Mouse (Mus musculus): Measurements from ENCODE around the gene Carmil1. TPM values are rescaled to one million over a fixed set of nuclear protein-coding genes. Genes with fewer than 3 reads are reported as not detected.

Carmil1 gene
- polyA plus RNA-seq, 1 experiment from 2014 or later, result 12.4 TPM

DNA sequence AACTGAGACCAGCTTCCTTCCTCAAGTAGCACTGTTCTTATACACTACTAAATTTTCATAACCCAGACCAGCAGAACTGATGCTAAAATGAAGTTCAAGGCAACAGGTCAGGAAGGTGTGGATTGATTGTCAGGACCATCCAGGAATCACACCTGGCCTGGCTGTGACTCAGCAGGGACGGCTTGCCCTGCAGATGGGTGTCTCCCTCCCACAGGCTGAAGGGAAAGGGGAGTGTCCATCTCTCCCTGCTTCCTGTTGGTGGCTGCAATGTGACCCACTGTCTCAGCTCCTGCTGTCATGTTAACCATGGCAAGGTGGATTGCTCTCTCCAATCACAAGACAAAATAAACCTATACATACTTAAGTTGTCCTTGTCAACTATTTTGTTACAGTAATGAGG is 215.1 kb downstream of the Carmil1 start:
- ATAC-seq (ENCODE audit: insufficient number of reproducible peaks, low FRiP score), result no peak
- no peaks in the 10 kb centered on the region for H3K9me3 ChIP-seq (replicated peaks)

DNA sequence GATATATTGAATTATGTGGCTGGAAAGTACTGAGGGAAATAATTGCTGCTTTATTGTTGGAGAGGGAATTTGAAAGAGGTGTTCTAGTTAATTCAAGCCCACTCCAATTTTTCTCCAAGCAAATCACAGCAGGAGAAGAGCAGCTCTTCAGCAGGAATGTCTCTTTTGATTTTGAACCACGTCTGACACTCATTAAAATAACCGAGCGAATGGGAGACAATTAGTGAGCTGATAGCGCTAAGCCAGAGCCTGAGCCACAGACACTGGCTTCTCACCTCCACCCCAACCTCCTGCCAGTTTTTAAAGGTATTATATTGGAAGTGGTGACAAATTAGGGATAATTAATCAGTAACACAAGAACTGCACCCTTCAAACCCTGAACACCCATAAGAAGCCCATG is 217.8 kb downstream of the Carmil1 start:
- no peaks in the 10 kb centered on the region for H3K27me3 ChIP-seq (replicated peaks)
- no peak overlapping the region for H3K4me2 ChIP-seq
- 0 out of 2 replicates have a peak, but pooled peaks cover 3% of the 10 kb centered on the region for H3K36me3 ChIP-seq
- H3K4me3 ChIP-seq, result no peak overlapping the region
- H3K27ac ChIP-seq (ENCODE audit: poor library complexity, severe bottlenecking), result no peak overlapping the region
- H3K4me1 ChIP-seq (replicated peaks), result no peaks in the 10 kb centered on the region
- 56% methylated on average over 4 of the region's 4 CpGs for WGBS
- H3K9ac ChIP-seq, result no peak overlapping the region
- H3K9me3 ChIP-seq (replicated peaks), result no peaks in the 10 kb centered on the region
- ATAC-seq (ENCODE audit: insufficient number of reproducible peaks, low FRiP score), result no peak

More for the DNA sequence above, 215.1 kb downstream of the Carmil1 start:
- no peak overlapping the region for H3K4me2 ChIP-seq
- H3K27me3 ChIP-seq (replicated peaks), result no peaks in the 10 kb centered on the region
- H3K36me3 ChIP-seq, result 0 out of 2 replicates have a peak, but pooled peaks cover 3% of the 10 kb centered on the region
- H3K4me3 ChIP-seq, result no peak overlapping the region
- H3K4me1 ChIP-seq (replicated peaks), result no peaks in the 10 kb centered on the region
- H3K9ac ChIP-seq, result no peak overlapping the region
- WGBS, result 57% methylated on average over 1 of the region's 1 CpGs
- no peak overlapping the region for H3K27ac ChIP-seq (ENCODE audit: poor library complexity, severe bottlenecking)

DNA sequence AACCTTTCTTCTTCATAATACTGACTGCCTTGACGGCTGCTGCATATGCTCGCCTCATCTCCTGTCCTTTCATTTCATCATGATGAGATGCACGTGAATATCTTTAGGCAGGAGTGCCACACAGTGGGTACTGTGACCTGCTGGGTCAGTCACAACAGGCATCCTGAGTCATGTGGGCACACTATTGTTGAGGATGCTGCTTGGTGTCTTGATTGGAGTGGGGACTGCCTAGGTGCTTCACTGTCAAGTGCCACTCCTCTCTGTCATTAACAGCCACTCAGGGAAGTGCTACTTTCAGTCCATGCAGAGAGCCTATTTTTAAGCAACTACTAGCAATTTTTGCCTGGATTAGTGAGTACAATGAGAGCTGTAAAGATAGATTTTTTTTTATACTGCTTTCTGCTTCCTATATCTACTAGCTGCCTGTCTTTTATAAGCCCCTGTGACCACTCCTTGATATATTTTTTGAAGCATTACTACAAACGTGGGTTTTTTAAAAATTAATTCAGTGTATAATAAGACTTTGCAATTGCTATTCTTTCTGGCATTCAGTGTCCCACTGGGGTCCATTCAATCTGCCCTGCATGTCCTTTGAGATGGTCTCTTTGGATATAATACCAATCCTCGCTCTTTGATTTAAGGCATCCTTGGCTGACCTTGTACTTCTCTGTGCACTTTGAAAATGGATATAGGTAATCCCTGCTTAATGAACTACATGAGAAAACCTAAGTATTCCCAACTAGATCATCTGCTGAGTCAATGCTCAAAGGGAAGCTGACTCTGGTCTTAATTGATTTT is 225.3 kb downstream of the Carmil1 start:
- Histone ChIP-seq H3K4me1 (replicated peaks) (no peaks in the 10 kb centered on the region), H3K27ac (ENCODE audit: poor library complexity, severe bottlenecking) (no peak overlapping the region), H3K27me3 (replicated peaks) (no peaks in the 10 kb centered on the region), H3K36me3 (no peaks in the 10 kb centered on the region), H3K9ac (no peak overlapping the region), H3K4me2 (no peak overlapping the region), H3K4me3 (no peak overlapping the region), H3K9me3 (replicated peaks) (no peaks in the 10 kb centered on the region)
- ATAC-seq (ENCODE audit: insufficient number of reproducible peaks, low FRiP score), result no peak
- 70% methylated on average over 5 of the region's 5 CpGs for WGBS

DNA sequence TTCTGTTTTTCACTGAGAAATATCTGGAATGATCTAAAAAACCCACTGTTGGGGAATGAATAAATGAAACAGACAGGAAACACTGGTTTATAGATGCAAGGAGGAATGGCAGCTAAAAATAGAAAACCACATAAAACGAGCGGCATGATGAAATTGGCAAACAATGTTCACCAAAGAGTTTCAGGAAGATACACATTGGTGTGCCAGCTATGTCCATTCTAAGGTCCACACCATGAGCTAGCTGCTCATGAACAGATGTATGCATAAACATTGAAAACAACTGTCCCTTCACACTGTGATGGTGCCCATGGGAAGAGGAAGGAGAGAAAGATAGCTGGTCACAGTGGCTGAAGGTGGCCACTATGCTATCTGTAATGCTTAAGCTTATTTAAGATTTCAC is 229.1 kb downstream of the Carmil1 start:
- H3K4me3 ChIP-seq, result no peak overlapping the region
- no peak overlapping the region for H3K4me2 ChIP-seq
- no peak overlapping the region for H3K27ac ChIP-seq (ENCODE audit: poor library complexity, severe bottlenecking)
- no peak overlapping the region for H3K9ac ChIP-seq
- H3K27me3 ChIP-seq (replicated peaks), result no peaks in the 10 kb centered on the region
- no peaks in the 10 kb centered on the region for H3K9me3 ChIP-seq (replicated peaks)
- no peaks in the 10 kb centered on the region for H3K4me1 ChIP-seq (replicated peaks)
- no peak for ATAC-seq (ENCODE audit: insufficient number of reproducible peaks, low FRiP score)
- H3K36me3 ChIP-seq, result no peaks in the 10 kb centered on the region
- 63% methylated on average over 2 of the region's 2 CpGs for WGBS

DNA sequence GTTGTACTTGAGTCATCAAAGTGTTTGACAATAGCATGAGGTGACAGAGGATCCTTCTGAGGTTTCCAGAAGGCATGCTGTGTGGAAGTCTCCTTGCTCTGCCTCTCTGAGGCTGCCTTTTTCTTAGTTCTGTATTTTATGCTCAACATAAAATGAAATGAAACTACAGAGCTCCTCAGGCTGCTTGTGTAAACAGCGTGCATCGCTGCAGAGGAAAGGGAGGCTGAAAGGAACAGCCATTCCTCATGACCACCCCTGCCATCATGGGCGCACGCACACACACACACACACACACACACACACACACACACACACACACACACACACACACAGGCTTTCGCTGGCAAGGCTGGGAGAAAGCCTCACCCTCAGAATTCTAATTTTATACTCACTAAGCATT is 230.3 kb downstream of the Carmil1 start:
- Histone ChIP-seq H3K27me3 (replicated peaks) (no peaks in the 10 kb centered on the region), H3K9ac (no peak overlapping the region), H3K27ac (ENCODE audit: poor library complexity, severe bottlenecking) (no peak overlapping the region), H3K36me3 (no peaks in the 10 kb centered on the region), H3K9me3 (replicated peaks) (no peaks in the 10 kb centered on the region), H3K4me1 (replicated peaks) (no peaks in the 10 kb centered on the region), H3K4me3 (no peak overlapping the region), H3K4me2 (no peak overlapping the region)
- whole genome bisulfite sequencing, result 89% methylated on average over 5 of the region's 5 CpGs
- ATAC-seq (ENCODE audit: insufficient number of reproducible peaks, low FRiP score), result no peak

DNA sequence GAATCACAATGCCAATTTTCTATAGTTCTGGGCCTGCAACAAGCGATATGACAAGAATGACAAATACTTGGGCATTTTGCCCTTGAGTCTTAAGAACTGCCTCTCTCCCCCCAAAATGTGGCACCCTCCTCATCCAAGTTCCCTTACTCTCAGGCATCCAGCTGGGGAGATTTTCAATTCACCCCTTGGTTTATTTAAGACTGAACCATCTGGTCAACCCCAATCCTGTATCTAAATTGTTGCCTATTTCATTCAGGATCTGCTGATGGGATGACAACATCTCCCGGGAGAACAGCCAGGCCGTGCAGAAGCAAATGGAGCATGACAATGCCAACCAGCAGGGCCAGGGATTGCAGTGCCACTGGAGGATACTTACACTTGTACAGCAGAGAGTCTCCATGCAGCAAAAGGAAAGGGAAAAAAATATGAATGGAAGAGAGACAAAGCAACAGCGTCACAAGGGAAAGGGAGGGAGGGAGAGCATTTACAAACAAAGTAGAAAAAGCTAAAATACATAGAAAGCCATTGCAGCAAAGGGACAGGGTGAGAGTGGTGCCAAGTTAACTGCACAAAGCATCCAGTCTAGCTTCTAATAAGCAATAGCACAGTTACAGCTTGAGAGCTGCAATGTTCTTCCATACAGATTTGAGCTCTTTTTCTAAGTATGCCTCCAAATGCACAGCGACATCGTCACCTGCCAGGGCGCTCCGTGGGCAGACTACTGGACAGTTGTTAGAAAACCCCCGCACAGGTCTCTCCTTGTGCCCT is 231.1 kb downstream of the Carmil1 start:
- no peaks in the 10 kb centered on the region for H3K27me3 ChIP-seq (replicated peaks)

DNA sequence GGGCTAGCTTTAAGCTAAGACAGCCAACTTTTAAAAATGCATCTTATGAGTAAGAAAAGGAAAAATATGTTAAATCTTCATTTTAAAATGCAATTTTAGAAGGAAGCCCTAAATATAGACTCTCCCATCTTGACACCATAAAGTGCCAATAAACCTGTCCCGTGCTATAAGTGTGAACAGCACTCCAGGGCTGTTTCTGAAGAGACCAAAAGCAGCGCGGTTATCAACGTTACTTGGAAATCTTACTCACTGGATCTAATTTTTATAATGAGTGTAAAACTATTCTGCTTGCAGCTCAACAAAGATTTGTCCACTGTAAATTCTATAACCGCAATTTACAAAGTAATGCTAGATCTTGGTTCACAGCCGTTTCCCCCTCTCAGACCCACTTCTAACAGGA is 232.0 kb downstream of the Carmil1 start:
- H3K4me3 ChIP-seq, result no peak overlapping the region
- no peak for ATAC-seq (ENCODE audit: insufficient number of reproducible peaks, low FRiP score)

More for the DNA sequence above, 231.1 kb downstream of the Carmil1 start:
- Histone ChIP-seq H3K4me2 (no peak overlapping the region), H3K9ac (no peak overlapping the region), H3K4me1 (replicated peaks) (no peaks in the 10 kb centered on the region), H3K4me3 (no peak overlapping the region), H3K9me3 (replicated peaks) (no peaks in the 10 kb centered on the region), H3K36me3 (no peaks in the 10 kb centered on the region), H3K27ac (ENCODE audit: poor library complexity, severe bottlenecking) (no peak overlapping the region)
- ATAC-seq (ENCODE audit: insufficient number of reproducible peaks, low FRiP score), result no peak
- 80% methylated on average over 9 of the region's 9 CpGs for WGBS

DNA sequence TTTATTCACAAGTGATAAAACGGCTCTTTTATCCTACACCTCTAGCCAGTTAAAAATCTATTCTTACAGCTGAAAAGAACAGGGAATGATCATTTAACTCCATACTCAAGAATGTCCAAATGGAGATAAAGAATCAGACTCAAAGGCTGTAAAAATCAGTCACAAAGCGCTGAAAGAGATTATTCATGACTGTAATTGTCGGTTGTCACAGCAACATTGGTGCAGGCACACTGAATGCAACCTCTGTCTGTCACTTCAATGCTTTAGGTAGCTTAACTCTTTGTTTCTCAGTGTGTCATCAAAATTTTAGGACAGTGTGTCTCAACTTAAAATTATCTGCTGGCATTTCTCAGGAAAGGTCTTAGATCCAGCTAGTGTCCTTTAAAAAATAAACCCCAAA is 235.3 kb downstream of the Carmil1 start:
- no peak overlapping the region for H3K9ac ChIP-seq
- H3K4me3 ChIP-seq, result no peak overlapping the region
- H3K27me3 ChIP-seq (replicated peaks), result no peaks in the 10 kb centered on the region
- 68% methylated on average over 3 of the region's 3 CpGs for WGBS
- H3K36me3 ChIP-seq, result 0 out of 2 replicates have a peak, but pooled peaks cover 3% of the 10 kb centered on the region
- H3K27ac ChIP-seq (ENCODE audit: poor library complexity, severe bottlenecking), result no peak overlapping the region
- ATAC-seq (ENCODE audit: insufficient number of reproducible peaks, low FRiP score), result no peak
- H3K9me3 ChIP-seq (replicated peaks), result no peaks in the 10 kb centered on the region
- no peaks in the 10 kb centered on the region for H3K4me1 ChIP-seq (replicated peaks)
- H3K4me2 ChIP-seq, result no peak overlapping the region

More for the DNA sequence above, 232.0 kb downstream of the Carmil1 start:
- H3K27me3 ChIP-seq (replicated peaks), result no peaks in the 10 kb centered on the region
- no peak overlapping the region for H3K27ac ChIP-seq (ENCODE audit: poor library complexity, severe bottlenecking)
- no peaks in the 10 kb centered on the region for H3K4me1 ChIP-seq (replicated peaks)
- no peaks in the 10 kb centered on the region for H3K9me3 ChIP-seq (replicated peaks)
- WGBS, result 73% methylated on average over 6 of the region's 6 CpGs
- no peaks in the 10 kb centered on the region for H3K36me3 ChIP-seq
- H3K9ac ChIP-seq, result no peak overlapping the region
- no peak overlapping the region for H3K4me2 ChIP-seq

DNA sequence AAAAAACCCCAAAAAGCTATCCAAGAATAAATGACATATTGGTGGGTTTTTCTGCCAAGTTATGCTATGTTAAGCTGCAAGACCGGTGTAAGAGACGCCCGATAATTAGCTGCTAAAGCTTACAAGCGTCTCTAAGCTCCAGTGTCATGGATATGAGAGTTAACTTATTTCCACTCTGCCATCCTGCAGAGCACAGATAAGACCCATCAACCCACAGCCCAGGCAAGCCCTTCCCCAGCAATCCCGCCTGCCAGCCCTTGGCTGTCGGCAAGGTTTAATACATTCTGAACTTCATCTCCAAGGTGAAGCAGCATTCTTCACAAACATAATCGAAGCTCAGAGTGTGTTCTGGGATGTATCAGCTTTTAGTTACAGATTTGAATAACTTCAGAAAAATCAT is 240.4 kb downstream of the Carmil1 start:
- Histone ChIP-seq H3K27me3 (replicated peaks) (0 out of 2 replicates have a peak, but pooled peaks cover 4% of the 10 kb centered on the region), H3K9ac (no peak overlapping the region), H3K36me3 (0 out of 2 replicates have a peak, but pooled peaks cover 3% of the 10 kb centered on the region), H3K9me3 (replicated peaks) (no peaks in the 10 kb centered on the region), H3K4me3 (no peak overlapping the region), H3K27ac (ENCODE audit: poor library complexity, severe bottlenecking) (no peak overlapping the region), H3K4me2 (no peak overlapping the region), H3K4me1 (replicated peaks) (0 out of 2 replicates have a peak, but pooled peaks cover 3% of the 10 kb centered on the region)
- no peak for ATAC-seq (ENCODE audit: insufficient number of reproducible peaks, low FRiP score)
- 43% methylated on average over 7 of the region's 7 CpGs for WGBS

DNA sequence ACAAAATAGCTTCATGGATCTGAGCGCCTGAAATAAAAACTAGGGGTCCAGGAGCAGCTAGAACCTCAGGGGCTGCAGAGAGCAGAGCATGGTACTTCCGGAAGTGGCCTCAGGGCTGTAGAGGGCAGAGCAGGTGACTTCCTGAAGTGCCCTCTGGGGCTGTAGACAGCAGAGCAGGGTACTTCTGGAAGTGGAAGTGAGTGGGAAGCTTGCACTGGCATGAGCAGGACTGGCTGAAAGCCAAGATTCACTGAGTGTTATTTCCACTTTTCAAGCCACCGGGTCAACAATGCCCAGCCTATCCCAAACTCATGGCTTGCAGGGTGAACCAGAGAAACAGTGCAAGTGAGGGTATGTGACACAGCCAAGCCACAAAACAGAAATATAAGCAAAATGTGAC is 243.1 kb downstream of the Carmil1 start:
- 0 out of 2 replicates have a peak, but pooled peaks cover 3% of the 10 kb centered on the region for H3K4me1 ChIP-seq (replicated peaks)
- no peak overlapping the region for H3K4me2 ChIP-seq
- H3K9ac ChIP-seq, result no peak overlapping the region
- no peak overlapping the region for H3K27ac ChIP-seq (ENCODE audit: poor library complexity, severe bottlenecking)
- H3K9me3 ChIP-seq (replicated peaks), result no peaks in the 10 kb centered on the region
- no peak for ATAC-seq (ENCODE audit: insufficient number of reproducible peaks, low FRiP score)
- H3K36me3 ChIP-seq, result 0 out of 2 replicates have a peak, but pooled peaks cover 3% of the 10 kb centered on the region
- 65% methylated on average over 3 of the region's 3 CpGs for WGBS
- H3K4me3 ChIP-seq, result no peak overlapping the region
- H3K27me3 ChIP-seq (replicated peaks), result 0 out of 2 replicates have a peak, but pooled peaks cover 4% of the 10 kb centered on the region

DNA sequence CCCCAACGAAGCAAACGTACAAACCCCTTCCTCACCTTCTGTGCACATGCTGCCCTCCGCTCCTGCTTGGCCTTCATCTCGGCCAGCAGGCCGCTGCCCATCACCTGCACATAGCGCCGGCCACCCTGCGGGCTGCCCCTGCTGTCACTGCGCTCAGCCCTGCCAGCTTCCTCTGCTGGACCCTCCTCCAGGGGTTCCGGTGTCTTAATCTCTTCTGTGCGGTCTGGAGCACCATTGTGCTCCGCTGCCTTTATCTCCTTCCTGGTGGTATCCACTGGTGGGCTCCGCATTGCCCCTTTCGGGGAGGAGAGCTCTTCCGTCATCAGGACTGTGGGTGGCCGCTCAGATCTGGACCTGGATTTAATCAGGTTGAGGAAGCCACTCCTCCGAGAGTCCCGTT is 244.4 kb downstream of the Carmil1 start:
- H3K4me3 ChIP-seq, result peak overlapping the region; percentile 12
- no peaks in the 10 kb centered on the region for H3K9me3 ChIP-seq (replicated peaks)
- no peak overlapping the region for H3K27ac ChIP-seq (ENCODE audit: poor library complexity, severe bottlenecking)
- 55% methylated on average over 18 of the region's 18 CpGs for WGBS
- H3K4me2 ChIP-seq, result peak overlapping the region; percentile 47
- H3K9ac ChIP-seq, result no peak overlapping the region
- H3K4me1 ChIP-seq (replicated peaks), result 0 out of 2 replicates have a peak, but pooled peaks cover 3% of the 10 kb centered on the region
- 0 out of 2 replicates have a peak, but pooled peaks cover 4% of the 10 kb centered on the region for H3K27me3 ChIP-seq (replicated peaks)
- 0 out of 2 replicates have a peak, but pooled peaks cover under 1% of the 10 kb centered on the region for H3K36me3 ChIP-seq
- no peak for ATAC-seq (ENCODE audit: insufficient number of reproducible peaks, low FRiP score)
